Mouse (Mus musculus) right cerebral cortex, postnatal 4 days (tissue): ENCODE measurements around the gene Hap1.

Experiments used
- DNase-seq: peaks from one replicate; pipeline ENCODE4 v3.0.0-alpha.2; 2022

Hap1 gene

DNA sequence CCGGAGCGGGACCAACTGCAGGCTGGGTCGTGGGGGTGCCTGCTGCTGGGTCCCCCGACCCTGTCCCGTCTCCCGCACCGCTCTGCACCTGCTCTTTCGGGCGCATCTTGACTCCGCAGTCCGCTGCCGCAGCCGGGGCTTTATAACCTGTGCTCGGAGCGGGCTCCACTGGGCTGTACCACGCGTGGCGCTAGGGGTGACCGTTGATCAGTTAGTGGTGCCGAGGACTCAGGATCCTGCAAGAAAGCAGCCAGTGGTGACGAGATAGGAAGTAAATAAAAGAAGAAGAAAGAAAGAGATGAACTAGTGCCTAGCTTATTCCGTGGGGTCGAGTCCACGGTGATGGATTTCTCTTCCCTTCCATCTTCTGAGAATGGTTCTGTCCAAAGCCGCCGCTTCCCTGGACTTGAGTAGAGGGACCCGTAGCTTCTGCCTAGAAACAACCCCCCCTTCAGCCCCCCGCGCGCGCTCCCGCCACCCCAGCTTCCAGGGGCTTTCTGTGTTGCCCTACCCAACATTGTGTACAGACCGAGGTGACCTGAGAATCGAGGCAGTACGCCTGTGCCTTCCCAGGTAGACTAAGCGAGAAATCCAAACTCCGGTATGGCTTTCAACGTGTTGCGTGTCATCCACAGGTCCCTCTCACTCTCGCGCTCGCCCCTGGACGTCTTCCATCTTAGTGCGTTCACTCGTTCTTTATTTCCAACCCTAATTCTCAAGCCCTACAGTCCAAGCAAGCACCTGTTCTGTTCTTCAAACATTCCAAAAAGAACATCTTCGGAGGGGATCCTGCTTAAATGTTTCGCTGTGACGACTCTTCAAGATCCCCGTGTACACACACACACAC is at the start of gene Hap1:
Hap1 (minus strand) TSS at position 157 of the 847 bp plus-strand sequence.
- DNase-seq, result peak; percentile 73

GRCm38 (mm10) chr11:100404456-100405074 is 48.6 kb upstream of the Hap1 start:
- no peak for DNase-seq

DNA sequence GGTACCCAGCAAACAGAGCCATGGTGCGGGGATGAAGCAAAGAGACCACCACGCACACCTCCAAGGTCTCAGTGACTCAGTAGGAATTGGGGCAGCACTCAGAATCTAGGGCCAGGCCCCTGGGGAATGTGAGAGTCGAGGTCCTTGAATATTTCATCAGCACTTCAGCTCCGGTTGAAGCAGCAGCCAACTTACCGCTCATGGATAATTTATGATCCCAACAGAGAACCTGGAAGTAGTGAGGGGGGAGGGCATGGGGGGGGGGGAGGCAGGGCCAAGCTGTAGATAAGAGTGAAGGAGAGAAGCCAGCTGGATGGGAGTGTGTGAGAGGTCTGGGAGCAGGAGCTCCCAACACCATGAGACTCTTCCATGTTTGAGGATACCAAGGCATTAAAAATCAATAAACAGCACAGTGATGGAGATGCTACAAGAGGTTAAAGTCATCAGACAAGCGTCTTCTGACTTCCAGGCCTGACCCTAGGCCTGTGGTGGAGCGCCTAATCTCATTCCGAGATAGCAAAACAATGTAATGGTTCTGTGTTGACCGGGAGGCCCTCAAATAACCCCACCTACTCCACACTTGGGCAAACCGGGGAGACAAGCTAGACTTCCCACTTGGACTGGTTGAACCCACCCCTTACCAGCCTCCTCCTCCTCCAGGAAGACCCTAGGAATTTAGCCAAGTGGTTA is 47.7 kb upstream of the Hap1 start:
- DNase-seq, result no peak

GRCm38 (mm10) chr11:100402682-100403081 is 46.8 kb upstream of the Hap1 start:
- no peak for DNase-seq

DNA sequence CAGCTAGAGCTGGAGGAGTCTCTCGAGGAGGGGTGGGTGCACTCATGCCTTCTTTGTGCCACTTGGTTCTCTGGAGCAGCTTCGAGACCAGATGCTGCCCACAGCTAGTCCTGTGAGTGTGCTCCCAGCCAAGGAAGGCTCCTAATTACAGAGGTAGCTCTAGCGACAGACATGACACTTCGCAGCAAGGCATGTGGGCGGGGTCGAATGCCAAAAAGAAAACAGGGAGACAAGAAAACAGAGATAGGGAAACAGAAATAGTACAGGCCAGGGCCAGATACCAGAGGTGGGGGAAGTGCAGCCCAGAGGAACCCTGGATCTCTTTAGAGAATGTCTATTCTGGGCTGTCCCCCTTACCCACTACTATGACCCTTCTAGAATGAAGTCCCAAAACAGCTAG is 46.3 kb upstream of the Hap1 start:
- DNase-seq, result no peak

DNA sequence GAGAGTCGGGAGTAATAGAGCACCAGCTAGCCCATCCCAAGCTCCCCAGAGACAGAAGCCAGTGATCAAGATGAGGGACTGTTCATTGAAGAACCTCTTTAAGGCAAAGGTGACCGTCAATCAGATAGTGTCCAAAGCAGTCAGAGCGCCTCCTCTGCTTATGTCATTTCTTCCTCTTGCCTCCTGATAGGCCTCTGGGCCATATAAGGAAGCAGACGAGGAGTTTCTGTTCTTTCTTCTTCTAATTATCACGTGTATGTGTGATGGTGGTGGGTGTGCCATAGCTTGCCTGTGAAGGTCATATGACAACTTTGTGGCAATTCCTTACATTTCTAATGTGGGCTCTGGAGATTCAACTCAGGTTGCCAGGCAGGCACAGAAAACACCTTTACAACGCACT is 44.9 kb upstream of the Hap1 start:
- DNase-seq, result no peak

DNA sequence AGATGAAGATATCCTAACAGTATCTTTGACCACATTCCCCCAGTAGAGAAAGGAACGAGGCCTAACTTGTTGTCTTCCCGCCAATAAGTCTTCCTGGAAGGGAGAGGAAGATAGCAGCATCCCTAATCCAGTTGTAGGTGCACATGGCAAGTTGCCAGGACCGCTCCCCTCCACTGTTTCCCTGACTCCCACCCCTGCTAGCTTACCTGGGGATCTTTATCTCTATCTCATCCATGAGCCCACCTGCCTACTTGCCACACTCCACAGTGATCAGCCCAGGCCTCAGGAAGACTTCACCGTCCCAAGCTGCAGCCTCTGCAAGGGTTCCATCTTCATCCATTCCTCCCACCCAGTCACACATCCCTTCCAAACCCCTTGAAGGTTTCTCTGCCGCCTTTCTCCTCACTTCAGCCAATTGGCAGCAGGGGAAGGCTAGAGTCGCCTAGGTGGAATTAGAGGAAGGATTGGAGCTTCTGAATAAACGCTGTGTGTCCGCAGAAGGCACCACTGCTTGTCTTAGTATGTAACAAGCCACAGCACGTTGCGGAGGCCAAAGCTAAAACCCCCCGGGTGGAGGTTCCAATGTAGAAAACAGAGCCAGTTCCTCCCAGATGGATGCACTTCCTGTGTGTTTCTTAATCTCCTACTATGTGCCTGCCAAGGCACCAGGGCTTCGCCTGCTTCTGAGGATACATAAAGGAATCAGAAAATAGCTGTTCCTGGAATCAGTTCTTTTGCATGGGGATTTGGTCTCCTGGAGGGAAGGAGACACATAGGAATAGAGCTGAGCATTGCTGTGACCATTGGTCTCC is 44.0 kb upstream of the Hap1 start:
- DNase-seq, result no peak

- no peak for DNase-seq
Observed at GRCm38 (mm10) chr11:100399320-100399719, 43.4 kb upstream of the Hap1 start.

- DNase-seq, result no peak
Observed at GRCm38 (mm10) chr11:100398517-100398916, 42.6 kb upstream of the Hap1 start.

GRCm38 (mm10) chr11:100397600-100398389 is 41.9 kb upstream of the Hap1 start, which contains the start of gene Jup:
Jup (minus strand) TSS chr11:100397763.
- DNase-seq, result peak; percentile 99

DNA sequence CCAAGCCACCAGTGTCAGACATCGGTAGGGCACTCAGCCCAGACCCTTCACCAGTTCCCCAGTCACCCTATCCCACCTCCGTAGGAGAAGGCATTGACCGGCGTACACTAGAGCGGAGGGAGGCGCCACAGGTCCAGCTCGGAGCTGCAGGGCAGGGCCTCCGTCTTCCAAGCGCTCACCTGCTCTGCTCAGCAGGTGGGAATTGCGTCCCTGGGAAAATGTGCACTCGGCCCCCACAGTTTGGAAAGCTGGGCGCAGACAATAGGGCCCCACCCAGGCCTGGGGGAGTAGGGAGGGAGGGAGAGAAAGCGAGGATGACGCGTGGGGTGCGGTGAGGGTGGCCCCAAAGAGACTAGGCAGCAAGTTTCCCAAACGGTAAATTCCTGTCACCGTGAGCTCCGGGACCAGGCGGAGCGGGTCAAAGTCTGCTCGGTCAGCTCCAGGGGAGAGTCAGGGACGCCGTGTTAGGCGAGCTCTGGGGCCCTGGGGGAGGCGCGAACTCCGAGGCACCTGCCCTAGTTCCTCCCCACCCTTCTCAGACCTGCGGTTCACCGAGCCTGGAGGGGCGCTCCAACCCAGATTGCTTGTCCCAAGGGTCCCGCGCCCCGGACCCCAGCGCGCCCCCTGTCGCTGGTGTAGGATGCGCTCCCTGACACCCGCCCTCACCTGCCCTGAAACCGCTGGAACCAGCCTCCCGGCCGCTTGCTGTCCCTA is 41.1 kb upstream of the Hap1 start:
- DNase-seq, result no peak

- no peak for DNase-seq
Observed at GRCm38 (mm10) chr11:100395861-100396631, 40.1 kb upstream of the Hap1 start.

DNA sequence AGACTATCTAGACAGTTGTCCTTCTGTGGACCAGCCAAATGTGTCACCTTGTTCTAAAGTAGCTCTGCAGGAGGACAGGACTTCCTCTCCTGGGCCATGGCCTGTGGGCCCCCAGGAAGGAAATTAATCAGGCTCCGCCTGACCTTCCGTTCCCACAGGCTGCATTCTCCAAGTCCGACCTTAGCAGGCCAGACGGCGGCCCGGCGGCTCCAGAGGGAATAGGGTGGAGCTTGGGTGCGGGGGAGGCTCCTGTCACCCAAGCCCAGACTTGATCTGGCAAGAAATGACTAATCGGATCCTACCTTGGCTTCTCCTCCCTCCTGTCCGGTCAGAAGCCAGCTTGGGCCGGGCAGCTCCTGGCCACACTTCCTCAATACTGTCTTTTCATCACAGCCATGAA is 39.3 kb upstream of the Hap1 start:
- DNase-seq, result no peak

DNA sequence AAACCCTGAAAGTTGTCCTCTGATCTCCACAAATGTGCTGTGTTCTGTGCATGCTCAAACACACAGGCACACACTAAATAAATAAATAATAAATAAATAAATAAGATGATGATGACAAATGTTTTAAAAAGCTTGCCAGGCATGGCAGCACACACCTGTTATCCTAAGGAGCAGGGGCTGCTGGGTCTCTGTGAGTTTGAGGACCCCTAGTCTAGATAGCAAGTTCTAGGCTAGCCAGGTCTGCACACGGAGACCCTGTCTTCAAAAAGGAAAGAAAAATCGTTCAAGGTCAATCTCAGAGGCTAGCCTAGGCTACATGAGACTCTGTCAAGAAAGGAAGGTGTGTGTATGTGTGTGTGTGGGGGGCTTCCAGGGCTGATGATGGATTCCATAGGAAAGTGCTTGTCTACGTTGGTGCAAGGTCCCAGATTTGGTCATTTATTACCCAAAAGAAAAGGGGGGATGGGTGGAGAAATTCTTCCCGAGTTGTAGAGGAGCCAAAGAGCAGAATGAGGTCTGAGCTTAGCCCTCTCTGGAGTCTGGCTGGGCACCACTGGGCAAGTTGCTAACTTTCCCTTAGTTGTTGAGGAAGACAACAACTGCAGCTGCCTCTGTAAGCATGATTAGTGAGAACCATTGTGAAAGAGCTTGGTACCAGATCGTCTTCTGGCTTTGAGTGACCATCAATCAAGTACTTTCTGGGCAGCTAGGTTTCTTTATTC is 38.6 kb upstream of the Hap1 start:
- no peak for DNase-seq

GRCm38 (mm10) chr11:100393733-100394132 is 37.8 kb upstream of the Hap1 start:
- no peak for DNase-seq

DNA sequence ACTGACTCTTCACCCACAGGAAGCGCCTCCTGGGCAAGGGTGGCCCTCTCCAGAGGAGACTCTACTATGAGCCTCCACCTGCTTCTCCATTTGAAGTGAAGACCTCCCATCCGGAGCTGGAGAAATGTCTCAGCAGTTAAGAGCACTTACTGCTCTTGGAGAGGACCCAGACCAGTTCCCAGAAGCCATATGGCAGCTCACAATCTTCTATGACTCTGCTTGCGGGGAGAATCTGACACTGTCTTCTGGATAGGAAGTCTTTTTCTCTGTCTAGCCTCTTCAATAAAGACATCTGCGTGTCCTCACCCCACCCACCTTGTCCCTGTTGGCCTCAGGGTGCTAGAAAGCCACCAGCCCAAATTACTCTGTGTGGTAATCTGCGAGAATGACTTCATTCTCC is 37.0 kb upstream of the Hap1 start:
- no peak for DNase-seq

- no peak for DNase-seq
Observed at GRCm38 (mm10) chr11:100391884-100392345, 36.0 kb upstream of the Hap1 start.

DNA sequence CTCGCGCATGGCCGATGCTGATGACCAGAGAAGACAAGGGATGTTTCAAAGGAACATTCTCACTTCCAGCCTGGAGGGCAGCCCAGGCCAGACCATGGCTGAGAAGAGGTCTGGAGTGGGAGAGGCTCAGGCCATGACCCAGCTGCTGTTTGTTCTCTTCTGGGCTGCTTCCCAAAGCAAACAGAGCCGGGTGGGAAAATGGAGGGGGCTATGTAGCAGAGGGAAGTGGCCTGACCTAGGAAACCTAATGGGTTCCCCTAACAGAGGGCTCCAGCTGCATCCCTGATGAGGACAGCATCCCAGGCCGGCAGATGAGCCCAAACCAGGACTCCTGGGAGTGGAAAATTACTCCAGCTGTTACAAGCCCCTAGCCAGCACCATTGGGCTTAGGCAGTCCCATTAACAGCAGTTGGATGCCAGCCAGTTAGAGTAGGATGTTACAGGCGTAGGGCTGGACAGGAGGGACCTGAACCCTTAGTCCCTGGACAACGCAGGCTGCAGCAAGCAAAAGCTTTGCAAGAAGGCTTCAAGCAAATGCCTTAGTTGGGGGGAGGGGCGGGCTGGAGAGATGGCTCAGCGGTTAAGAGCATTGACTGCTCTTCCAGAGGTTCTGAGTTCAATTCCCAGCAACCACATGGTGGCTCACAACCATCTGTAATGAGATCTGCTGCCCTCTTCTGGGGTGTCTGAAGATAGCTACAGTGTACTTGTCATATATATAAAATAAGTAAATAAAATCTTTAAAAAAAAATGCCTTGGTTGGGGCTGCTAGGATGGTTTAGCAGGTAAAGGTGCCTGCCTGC is 35.4 kb upstream of the Hap1 start:
- no peak for DNase-seq

DNA sequence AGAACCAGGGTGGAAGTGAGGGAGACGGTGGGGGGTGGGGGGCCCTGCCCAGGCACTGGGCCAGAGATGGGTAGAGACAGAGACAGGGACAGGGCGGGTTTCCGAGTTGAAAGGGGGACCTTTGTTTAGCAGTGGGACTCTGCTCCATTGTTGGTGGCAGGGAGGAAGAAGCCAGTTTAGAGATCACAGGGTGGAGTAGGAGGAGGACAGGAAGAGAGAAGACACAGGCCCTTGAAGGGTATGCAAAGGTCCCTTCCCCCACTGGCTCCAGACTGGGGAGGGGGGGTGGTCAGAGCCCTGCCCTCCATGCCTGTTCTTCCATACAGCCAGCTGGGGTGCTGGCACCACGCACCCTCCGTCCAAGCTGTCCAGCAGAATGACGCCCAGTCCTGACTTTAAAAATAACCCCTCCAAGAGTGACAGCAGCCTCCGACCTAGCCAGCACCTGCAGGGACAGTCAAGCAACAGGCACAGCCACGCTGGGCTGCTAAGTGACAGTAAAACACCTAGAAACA is 34.1 kb upstream of the Hap1 start:
- no peak for DNase-seq
